Mouse (Mus musculus) lung, embryonic 14.5 days (tissue): Measurements from ENCODE around the gene Golim4. TPM values are rescaled to one million over a fixed set of nuclear protein-coding genes. Genes with fewer than 3 reads are reported as not detected.

Experiments
- ATAC-seq: fragments of 200-750 bp; cut with Nextera tagmentation; 2 replicates; pipeline ENCODE4 v1.8.0; 2017; ENCODE audit warnings: mild to moderate bottlenecking, moderate TSS enrichment, moderate library complexity; ENCODE audit not compliant: insufficient read depth
- DNase-seq: peaks from one replicate; pipeline ENCODE4 v3.0.0-alpha.2; 2015
- H3K27ac ChIP-seq: fragments of 300-500 bp; sonication (generic); 2 replicates; pipeline ENCODE4 v1.5.1; 2014; ENCODE audit warnings: low read depth, mild to moderate bottlenecking, moderate library complexity
- H3K27me3 ChIP-seq: fragments of 300-500 bp; sonication (generic); 2 replicates; pipeline ENCODE4 v1.6.1; 2014; ENCODE audit warnings: low read length, control low read depth; ENCODE audit not compliant: insufficient read depth
- H3K36me3 ChIP-seq: fragments of 300-500 bp; sonication (generic); 2 replicates; pipeline ENCODE4 v1.6.1; 2014; ENCODE audit warnings: control low read depth; ENCODE audit not compliant: insufficient read depth
- H3K4me1 ChIP-seq: fragments of 300-500 bp; sonication (generic); 2 replicates; pipeline ENCODE4 v1.6.1; 2014; ENCODE audit warnings: antibody characterized with exemption, control low read depth; ENCODE audit not compliant: insufficient read depth
- H3K4me2 ChIP-seq: fragments of 300-500 bp; sonication (generic); 2 replicates; pipeline ENCODE4 v1.6.1; 2014; ENCODE audit warnings: mild to moderate bottlenecking
- H3K4me3 ChIP-seq: fragments of 300-500 bp; sonication (generic); 2 replicates; pipeline ENCODE4 v1.5.1; 2014; ENCODE audit warnings: low read depth, low read length
- H3K9ac ChIP-seq: fragments of 300-500 bp; sonication (generic); 2 replicates; pipeline ENCODE4 v1.6.1; 2014
- H3K9me3 ChIP-seq: fragments of 300-500 bp; sonication (generic); 2 replicates; pipeline ENCODE4 v1.6.1; 2016; ENCODE audit warnings: low read depth, low read length, control low read depth
- CTCF ChIP-seq: IDR thresholded peaks from 2 replicates; pipeline ENCODE4 v1.5.1; 2016; ENCODE audit warnings: antibody characterized with exemption, low read depth
- WGBS: fragments of 180-500 bp; shearing (Covaris S2); extraction: QIAGEN DNeasy Blood & Tissue Kit; methylation state at CpG from one replicate; pipeline ENCODE4 v1.1.7; 2014; 5-methylcytosine and 5-hydroxymethylcytosine counted together
- polyA plus RNA-seq: library from polyadenylated mRNA; unstranded; fragments of >200 nt; fragmentation: Nextera tagmentation; extraction: Ambion mirVana; gene quantifications from 2 replicates; pipeline ENCODE4 v1.2.1, GENCODE M21; 2014

The Golim4 gene
- polyA plus RNA-seq, 1 experiment from 2014 or later: 48.3 TPM

DNA sequence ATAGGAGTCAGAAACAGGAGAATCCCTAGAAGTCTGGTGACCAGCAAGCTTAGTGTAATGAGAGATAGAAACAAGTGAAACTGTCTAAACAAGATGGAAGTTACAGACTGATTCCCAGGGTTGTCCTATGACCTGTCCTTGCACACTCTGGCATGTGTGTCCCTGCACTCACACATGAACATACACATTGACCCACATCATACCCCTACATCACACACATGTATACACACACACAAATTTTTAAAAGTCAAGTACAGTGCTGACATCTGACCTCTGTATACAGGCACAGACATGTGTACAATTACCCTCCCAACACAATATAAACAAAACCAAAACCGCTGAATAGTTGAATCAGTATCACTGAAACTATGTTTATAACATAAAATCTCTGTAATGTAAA lies 8.7 kb downstream of the Golim4 start:
- DNase-seq (no peak), ATAC-seq (peak; percentile 62; the same call in 1 of the 2 replicates)
- no peak overlapping the region for H3K27ac ChIP-seq
- TF ChIP-seq CTCF: no peak
- H3K27me3 ChIP-seq: no peaks in the 10 kb centered on the region
- no peak overlapping the region for H3K4me2 ChIP-seq
- H3K9me3 ChIP-seq: no peaks in the 10 kb centered on the region
- 45% methylated on average over 1 of the region's 1 CpGs for WGBS
- H3K4me3 ChIP-seq: no peak overlapping the region
- no peak overlapping the region for H3K9ac ChIP-seq
- H3K36me3 ChIP-seq: peaks cover 4% of the 10 kb centered on the region; the same call in 1 of the 2 replicates
- H3K4me1 ChIP-seq: peaks cover 10% of the 10 kb centered on the region

DNA sequence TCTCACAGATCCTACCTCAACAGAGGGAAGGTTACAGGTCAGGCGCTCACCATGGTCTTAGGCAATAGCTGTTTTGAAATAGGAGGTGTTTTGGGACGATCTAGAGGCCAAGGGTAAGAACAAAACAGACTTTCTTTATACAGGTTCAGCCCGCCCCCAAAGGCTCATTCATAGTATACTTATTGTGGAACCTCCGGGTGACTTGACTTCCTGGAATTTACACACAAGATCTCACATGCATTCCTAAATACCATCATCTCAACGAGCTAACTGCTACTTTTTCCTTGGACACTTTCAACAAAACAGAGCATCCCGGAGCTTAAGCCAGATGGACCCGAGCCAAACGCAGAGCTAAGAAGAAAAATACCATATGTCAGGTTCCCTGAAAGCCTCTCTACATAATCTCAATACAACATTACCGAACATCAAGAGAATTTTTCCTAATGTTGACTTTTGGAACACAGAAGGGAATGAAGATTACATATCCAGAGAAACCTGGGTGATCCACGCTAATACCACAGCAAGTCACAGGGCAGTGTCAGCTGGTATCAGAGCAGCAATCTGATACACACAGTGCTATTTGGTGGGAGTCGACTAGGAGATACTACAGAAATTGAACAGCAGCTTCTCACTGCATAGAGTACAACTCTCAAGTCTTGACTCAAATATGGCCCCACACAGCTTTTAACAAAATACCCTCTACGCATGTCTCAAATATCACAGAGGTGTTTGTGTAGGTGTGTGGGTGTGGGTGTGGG lies 14.3 kb downstream of the Golim4 start:
- H3K4me3 ChIP-seq: no peak overlapping the region
- 31% methylated on average over 12 of the region's 12 CpGs for WGBS
- H3K9me3 ChIP-seq: no peaks in the 10 kb centered on the region
- DNase-seq: peak; percentile 89
- TF ChIP-seq CTCF: no peak
- no peaks in the 10 kb centered on the region; the same call in 1 of the 2 replicates for H3K4me1 ChIP-seq
- no peak overlapping the region for H3K27ac ChIP-seq
- H3K9ac ChIP-seq: no peak overlapping the region
- H3K27me3 ChIP-seq: no peaks in the 10 kb centered on the region
- peak; percentile 81 for ATAC-seq
- no peak overlapping the region for H3K4me2 ChIP-seq
- peaks cover 4% of the 10 kb centered on the region; the same call in 1 of the 2 replicates for H3K36me3 ChIP-seq

GRCm38 (mm10) chr3:75941864-75942263 lies 14.9 kb downstream of the Golim4 start:
- TF ChIP-seq CTCF: no peak
- Histone ChIP-seq H3K9ac (no peak overlapping the region), H3K4me1 (no peaks in the 10 kb centered on the region; the same call in 1 of the 2 replicates), H3K36me3 (peaks cover 4% of the 10 kb centered on the region; the same call in 1 of the 2 replicates), H3K9me3 (no peaks in the 10 kb centered on the region), H3K4me2 (no peak overlapping the region), H3K4me3 (no peak overlapping the region), H3K27me3 (no peaks in the 10 kb centered on the region), H3K27ac (no peak overlapping the region)
- no peak for DNase-seq
- whole genome bisulfite sequencing: 56% methylated on average over 1 of the region's 1 CpGs
- ATAC-seq: no peak

GRCm38 (mm10) chr3:75936152-75936551 lies 20.6 kb downstream of the Golim4 start:
- no peak overlapping the region for H3K4me2 ChIP-seq
- no peak for DNase-seq
- 0 out of 2 replicates have a peak, but pooled peaks cover 9% of the 10 kb centered on the region for H3K36me3 ChIP-seq
- no peak overlapping the region for H3K9ac ChIP-seq
- no peak overlapping the region for H3K27ac ChIP-seq
- H3K4me1 ChIP-seq: no peaks in the 10 kb centered on the region
- no peak for TF ChIP-seq CTCF
- H3K4me3 ChIP-seq: no peak overlapping the region
- H3K27me3 ChIP-seq: no peaks in the 10 kb centered on the region
- peaks cover 3% of the 10 kb centered on the region; the same call in 1 of the 2 replicates for H3K9me3 ChIP-seq
- WGBS: 90% methylated on average over 2 of the region's 2 CpGs
- no peak for ATAC-seq

DNA sequence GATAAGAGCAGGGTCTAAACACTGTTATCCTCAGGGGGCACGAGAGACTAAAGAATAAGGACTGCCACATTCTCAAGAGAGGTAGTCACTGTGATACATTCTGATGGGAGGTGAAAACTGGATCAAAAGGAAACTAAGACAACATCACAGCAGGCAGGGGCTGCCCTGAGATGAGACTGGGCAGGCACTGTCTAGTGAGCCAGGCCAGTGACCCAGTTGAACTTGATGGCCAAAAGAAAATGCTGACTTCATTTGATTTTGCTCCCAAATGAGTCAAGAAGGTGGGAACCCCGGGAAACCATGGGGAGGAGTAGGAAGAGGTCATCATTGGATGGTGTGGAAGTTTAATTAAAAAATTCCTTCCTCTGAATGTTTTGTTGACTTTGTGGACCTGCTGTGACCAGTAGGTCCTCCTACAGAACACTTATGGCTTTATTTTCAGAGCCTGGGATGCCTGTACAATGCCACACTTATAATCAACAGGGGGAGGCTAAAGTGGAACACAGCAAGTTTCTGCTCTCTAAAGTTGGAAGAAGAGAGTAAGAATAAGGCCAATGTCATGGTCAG lies 26.0 kb downstream of the Golim4 start:
- H3K9me3 ChIP-seq: peaks cover 3% of the 10 kb centered on the region; the same call in 1 of the 2 replicates
- no peak overlapping the region for H3K4me3 ChIP-seq
- 74% methylated on average over 2 of the region's 2 CpGs for WGBS
- no peaks in the 10 kb centered on the region for H3K27me3 ChIP-seq
- H3K4me1 ChIP-seq: no peaks in the 10 kb centered on the region
- TF ChIP-seq CTCF: no peak
- H3K9ac ChIP-seq: no peak overlapping the region
- no peak overlapping the region for H3K4me2 ChIP-seq
- no peak overlapping the region for H3K27ac ChIP-seq
- DNase-seq (no peak), ATAC-seq (no peak)
- 0 out of 2 replicates have a peak, but pooled peaks cover 9% of the 10 kb centered on the region for H3K36me3 ChIP-seq

DNA sequence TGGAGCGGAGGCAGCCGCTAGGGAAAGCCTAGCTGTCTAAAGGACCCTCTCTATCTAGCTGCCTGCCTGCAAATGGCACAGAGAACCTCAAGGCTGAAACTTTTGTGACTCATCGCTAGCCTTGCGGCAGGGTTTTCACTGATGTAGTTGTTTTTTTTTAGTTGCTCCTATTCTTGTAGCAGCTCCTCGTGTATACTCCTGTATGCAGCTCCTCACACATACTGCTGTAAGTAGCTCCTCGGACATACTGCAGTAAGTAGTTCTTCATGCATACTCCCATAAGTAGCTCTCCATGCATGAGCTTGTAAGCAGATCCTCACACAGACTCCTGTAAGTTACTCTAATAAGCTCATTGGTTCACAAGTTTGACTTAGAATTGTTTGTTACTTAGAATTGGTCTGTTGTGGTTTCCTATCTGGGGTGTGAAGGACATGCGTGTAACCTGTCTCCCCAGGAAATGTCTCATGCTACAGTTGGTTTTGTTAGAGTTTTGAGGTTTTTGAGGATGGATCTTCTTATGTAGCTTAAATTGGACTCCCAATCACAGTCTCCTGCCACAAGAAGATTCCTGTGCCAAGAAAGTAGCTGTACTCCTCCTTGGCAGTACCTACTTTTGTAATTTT lies 26.7 kb downstream of the Golim4 start:
- Histone ChIP-seq H3K9ac (no peak overlapping the region), H3K27ac (no peak overlapping the region), H3K4me2 (no peak overlapping the region), H3K9me3 (peaks cover 3% of the 10 kb centered on the region; the same call in 1 of the 2 replicates), H3K27me3 (no peaks in the 10 kb centered on the region), H3K36me3 (0 out of 2 replicates have a peak, but pooled peaks cover 9% of the 10 kb centered on the region), H3K4me3 (no peak overlapping the region), H3K4me1 (no peaks in the 10 kb centered on the region)
- no peak for TF ChIP-seq CTCF
- no peak for DNase-seq
- ATAC-seq: no peak
- 90% methylated on average over 7 of the region's 7 CpGs for WGBS

DNA sequence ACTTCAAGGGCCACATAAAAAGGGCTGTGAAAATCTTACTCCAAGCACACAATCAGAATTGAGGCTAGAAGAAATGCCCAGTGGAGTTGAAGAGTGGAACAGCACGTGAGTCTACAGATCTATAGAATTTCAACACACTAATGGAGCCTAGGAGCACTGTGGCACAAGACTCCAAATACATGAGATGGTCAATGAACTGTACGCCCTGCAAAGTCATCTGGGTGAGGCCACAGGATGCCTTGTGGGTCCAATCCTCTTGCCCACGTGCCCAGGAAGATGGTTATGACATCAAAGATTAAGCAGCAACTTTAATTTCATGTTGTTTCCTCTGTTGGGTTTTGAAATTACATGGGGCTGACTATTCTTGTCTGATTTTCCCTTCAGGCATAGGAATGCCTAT lies 30.4 kb downstream of the Golim4 start:
- DNase-seq (no peak), ATAC-seq (no peak)
- H3K9me3 ChIP-seq: no peaks in the 10 kb centered on the region
- H3K4me2 ChIP-seq: no peak overlapping the region
- no peaks in the 10 kb centered on the region for H3K36me3 ChIP-seq
- no peak overlapping the region for H3K4me3 ChIP-seq
- no peak overlapping the region for H3K27ac ChIP-seq
- no peaks in the 10 kb centered on the region for H3K4me1 ChIP-seq
- no peaks in the 10 kb centered on the region for H3K27me3 ChIP-seq
- H3K9ac ChIP-seq: no peak overlapping the region
- 84% methylated on average over 3 of the region's 3 CpGs for WGBS
- no peak for TF ChIP-seq CTCF
